Mouse (Mus musculus) ES-E14 (cell line): ENCODE measurements around the gene Sncb.

Experiments
- MAFK ChIP-seq: IDR thresholded peaks from 2 replicates; pipeline ENCODE4 v1.6.1; 2014; ENCODE audit warnings: mild to moderate bottlenecking, low read depth, low read length, inconsistent platforms; ENCODE audit not compliant: insufficient read depth
- ZNF384 ChIP-seq: IDR thresholded peaks from 2 replicates; pipeline ENCODE4 v1.6.1; 2012; ENCODE audit warnings: low read depth, low read length, inconsistent platforms

- TF ChIP-seq ZNF384 (no peak), MAFK (no peak)
These were observed 19.5 kb downstream of the Sncb start for GRCm38 (mm10) chr13:54746896-54747295.
